Mouse (Mus musculus): ENCODE data around the gene Cyp2s1.

- TF ChIP-seq POLR2A (IDR thresholded peaks at IDR 0.05; ENCODE audit: low read depth, low read length) (no peak), MYC (IDR thresholded peaks at IDR 0.05; ENCODE audit: low read depth, low read length) (no peak), CTCF (conservative IDR thresholded peaks at IDR 0.05 in 1 of 2, IDR thresholded peaks at IDR 0.05 in 1 of 2; ENCODE audit: low read depth in 2 of 2, low read length in 2 of 2) (no peak), SIN3A (IDR thresholded peaks at IDR 0.05; ENCODE audit: low read length) (no peak), SMC3 (IDR thresholded peaks at IDR 0.05; ENCODE audit: low read depth, low read length) (no peak), MEF2A (IDR thresholded peaks at IDR 0.05; ENCODE audit: borderline replicate concordance, low read depth, low read length) (no peak), MXI1 (IDR thresholded peaks at IDR 0.05; ENCODE audit: low read depth, low read length) (no peak), EP300 (IDR thresholded peaks at IDR 0.05; ENCODE audit: low read length) (no peak), TBP (conservative IDR thresholded peaks at IDR 0.05; ENCODE audit: low read depth, low read length) (no peak), HCFC1 (IDR thresholded peaks at IDR 0.05; ENCODE audit: low read depth, low read length) (no peak), CHD2 (IDR thresholded peaks at IDR 0.05; ENCODE audit: low read length) (no peak), CHD1 (IDR thresholded peaks at IDR 0.05; ENCODE audit: low read depth, low read length) (no peak), JUND (conservative IDR thresholded peaks at IDR 0.05; ENCODE audit: low read depth, low read length) (no peak), MAX (IDR thresholded peaks at IDR 0.05; ENCODE audit: low read length) (no peak)
Observed at GRCm38 (mm10) chr7:25755468-25755833, 61.3 kb downstream of the Cyp2s1 start.
